Mouse (Mus musculus) hindbrain, postnatal 0 days (tissue): ENCODE results near the gene Cav3. TPM values are rescaled to one million over a fixed set of nuclear protein-coding genes. Genes with fewer than 3 reads are reported as not detected.

Experiments
- ATAC-seq: fragments of 200-750 bp; cut with Nextera tagmentation; 2 replicates; pipeline ENCODE4 v1.8.0; 2017; ENCODE audit warnings: mild to moderate bottlenecking, moderate TSS enrichment, moderate library complexity
- DNase-seq: peaks from one replicate; pipeline ENCODE4 v3.0.0-alpha.2; 2015; ENCODE audit warnings: low spot score
- H3K27ac ChIP-seq: fragments of 300-500 bp; sonication (generic); 2 replicates; pipeline ENCODE4 v1.5.1; 2014; ENCODE audit warnings: mild to moderate bottlenecking
- H3K27me3 ChIP-seq: fragments of 300-500 bp; sonication (generic); 2 replicates; pipeline ENCODE4 v1.6.1; 2014; ENCODE audit warnings: low read length, mixed read lengths; ENCODE audit not compliant: insufficient read depth
- H3K36me3 ChIP-seq: fragments of 300-500 bp; sonication (generic); 2 replicates; pipeline ENCODE4 v1.6.1; 2014; ENCODE audit warnings: low read length, mixed read lengths; ENCODE audit not compliant: insufficient read depth
- H3K4me1 ChIP-seq: fragments of 300-500 bp; sonication (generic); 2 replicates; pipeline ENCODE4 v1.6.1; 2014; ENCODE audit warnings: antibody characterized with exemption, low read length, mixed read lengths; ENCODE audit not compliant: insufficient read depth
- H3K4me2 ChIP-seq: fragments of 300-500 bp; sonication (generic); 2 replicates; pipeline ENCODE4 v1.6.1; 2014; ENCODE audit warnings: low read depth, mild to moderate bottlenecking, low read length, moderate library complexity, mixed read lengths
- H3K4me3 ChIP-seq: fragments of 300-500 bp; sonication (generic); 2 replicates; pipeline ENCODE4 v1.5.1; 2014; ENCODE audit warnings: low read length
- H3K9ac ChIP-seq: fragments of 300-500 bp; sonication (generic); replicated peaks from 2 replicates; pipeline ENCODE4 v1.6.1; 2014; ENCODE audit warnings: mild to moderate bottlenecking, low read length, moderate library complexity, mixed read lengths
- H3K9me3 ChIP-seq: fragments of 300-500 bp; sonication (generic); 2 replicates; pipeline ENCODE4 v1.6.1; 2016; ENCODE audit warnings: low read length, mixed read lengths
- CTCF ChIP-seq: IDR thresholded peaks from 2 replicates; pipeline ENCODE4 v1.5.1; 2016; ENCODE audit warnings: antibody characterized with exemption, control low read depth, low read depth
- WGBS: fragments of 180-500 bp; shearing (Covaris S2); extraction: QIAGEN DNeasy Blood & Tissue Kit; methylation state at CpG from one replicate; pipeline ENCODE4 v1.1.7; 2014; 5-methylcytosine and 5-hydroxymethylcytosine counted together
- polyA plus RNA-seq: library from polyadenylated mRNA; unstranded; fragments of >200 nt; fragmentation: Nextera tagmentation; extraction: Ambion mirVana; gene quantifications from 2 replicates; pipeline ENCODE4 v1.2.1, GENCODE M21; 2015
- total RNA-seq: library from RNA; depleted of rRNA; stranded (reverse); fragments of >200 nt; gene quantifications from 2 replicates; pipeline ENCODE4 v1.2.3, GENCODE M21; 2014; rRNA removed

Cav3 gene
- total and polyA plus RNA-seq, 2 experiments from 2014 or later: 0.16 TPM; not detected in 1

GRCm38 (mm10) chr6:112517991-112518390, 58.7 kb downstream of the Cav3 start:
- Histone ChIP-seq H3K36me3 (no peaks in the 10 kb centered on the region), H3K4me1 (no peaks in the 10 kb centered on the region), H3K9ac (no peak overlapping the region), H3K27ac (no peak overlapping the region), H3K9me3 (no peaks in the 10 kb centered on the region), H3K4me3 (no peak overlapping the region), H3K27me3 (peaks cover 4% of the 10 kb centered on the region; the same call in 1 of the 2 replicates), H3K4me2 (no peak overlapping the region)
- 83% methylated on average over 3 of the region's 3 CpGs for WGBS
- ATAC-seq (no peak), DNase-seq (no peak)
- TF ChIP-seq CTCF: no peak

Other genes with a start within 250 kb of the Cav3 start
- 17.1 and 17.3 TPM in 2 replicates for gene Lmcd1, start 185.7 kb upstream of the Cav3 start, total RNA-seq
- gene Lmcd1, start 185.7 kb upstream of the Cav3 start, polyA plus RNA-seq: 12.9 and 15.9 TPM in 2 replicates
- gene Ssu2, start 71.5 kb upstream of the Cav3 start, total RNA-seq: 0.99 TPM in 1 of 2 replicates, not detected in the other
- 0.33 and 0.64 TPM in 2 replicates for gene Ssu2, start 71.5 kb upstream of the Cav3 start, polyA plus RNA-seq
- 5.2 and 8.4 TPM in 2 replicates for gene Oxtr, start 30.4 kb downstream of the Cav3 start, total RNA-seq
- gene Oxtr, start 30.4 kb downstream of the Cav3 start, polyA plus RNA-seq: 2.2 and 2.7 TPM in 2 replicates
- 8.3 and 8.4 TPM in 2 replicates for gene Rad18, start 237.2 kb downstream of the Cav3 start, total RNA-seq
- 18.1 and 18.2 TPM in 2 replicates for gene Rad18, start 237.2 kb downstream of the Cav3 start, polyA plus RNA-seq